Mouse (Mus musculus) intestine, embryonic 15.5 days (tissue): Measurements from ENCODE around the gene Fam102a. TPM values are rescaled to one million over a fixed set of nuclear protein-coding genes. Genes with fewer than 3 reads are reported as not detected.

Source experiments
- ATAC-seq: fragments of 200-750 bp; cut with Nextera tagmentation; 2 replicates; pipeline ENCODE4 v1.8.0; 2017; ENCODE audit warnings: moderate TSS enrichment, moderate library complexity
- H3K27ac ChIP-seq: fragments of 300-500 bp; sonication (generic); 2 replicates; pipeline ENCODE4 v1.5.1; 2015; ENCODE audit warnings: mild to moderate bottlenecking, inconsistent platforms
- H3K27me3 ChIP-seq: fragments of 300-500 bp; sonication (generic); replicated peaks from 2 replicates; pipeline ENCODE4 v1.6.1; 2015; ENCODE audit warnings: inconsistent platforms
- H3K36me3 ChIP-seq: fragments of 300-500 bp; sonication (generic); 2 replicates; pipeline ENCODE4 v1.6.1; 2015; ENCODE audit warnings: inconsistent platforms
- H3K4me1 ChIP-seq: fragments of 300-500 bp; sonication (generic); replicated peaks from 2 replicates; pipeline ENCODE4 v1.6.1; 2015; ENCODE audit warnings: inconsistent platforms
- H3K4me2 ChIP-seq: fragments of 300-500 bp; sonication (generic); replicated peaks from 2 replicates; pipeline ENCODE4 v1.6.1; 2015; ENCODE audit warnings: mild to moderate bottlenecking, inconsistent platforms
- H3K4me3 ChIP-seq: fragments of 300-500 bp; sonication (generic); replicated peaks from 2 replicates; pipeline ENCODE4 v1.5.1; 2015; ENCODE audit warnings: inconsistent platforms
- H3K9ac ChIP-seq: fragments of 300-500 bp; sonication (generic); 2 replicates; pipeline ENCODE4 v1.6.1; 2015; ENCODE audit warnings: inconsistent platforms
- H3K9me3 ChIP-seq: fragments of 300-500 bp; sonication (generic); 2 replicates; pipeline ENCODE4 v1.6.1; 2016; ENCODE audit warnings: inconsistent platforms
- WGBS: fragments of 180-500 bp; shearing (Covaris S2); methylation state at CpG from one replicate; pipeline ENCODE4 v1.1.7; 2015; 5-methylcytosine and 5-hydroxymethylcytosine counted together
- polyA plus RNA-seq: library from polyadenylated mRNA; unstranded; fragments of >200 nt; fragmentation: Nextera tagmentation; extraction: Ambion mirVana; gene quantifications from 2 replicates; pipeline ENCODE4 v1.2.1, GENCODE M21; 2015

Fam102a gene
- polyA plus RNA-seq, 1 experiment from 2014 or later: 9.7 TPM

GRCm38 (mm10) chr2:32589213-32589795, 54.2 kb downstream of the Fam102a start:
- no peak overlapping the region; the same call in 1 of the 2 replicates for H3K4me2 ChIP-seq
- no peaks in the 10 kb centered on the region for H3K9me3 ChIP-seq

GRCm38 (mm10) chr2:32590224-32590623, 55.1 kb downstream of the Fam102a start:
- no peaks in the 10 kb centered on the region for H3K27me3 ChIP-seq
- H3K27ac ChIP-seq: no peak overlapping the region
- no peak overlapping the region for H3K4me2 ChIP-seq
- no peaks in the 10 kb centered on the region for H3K9me3 ChIP-seq
- H3K36me3 ChIP-seq: no peaks in the 10 kb centered on the region
- H3K4me3 ChIP-seq: no peak overlapping the region
- no peak overlapping the region for H3K9ac ChIP-seq
- H3K4me1 ChIP-seq: peaks cover 14% of the 10 kb centered on the region; the same call in 1 of the 2 replicates
- 78% methylated on average over 10 of the region's 10 CpGs for WGBS
- no peak for ATAC-seq

More at GRCm38 (mm10) chr2:32589213-32589795, 54.2 kb downstream of the Fam102a start:
- Histone ChIP-seq H3K9ac (no peak overlapping the region), H3K27me3 (no peaks in the 10 kb centered on the region), H3K4me3 (no peak overlapping the region), H3K36me3 (no peaks in the 10 kb centered on the region), H3K27ac (no peak overlapping the region), H3K4me1 (peaks cover 14% of the 10 kb centered on the region; the same call in 1 of the 2 replicates)
- 68% methylated on average over 11 of the region's 11 CpGs for WGBS
- ATAC-seq: no peak

GRCm38 (mm10) chr2:32591249-32591648, 56.1 kb downstream of the Fam102a start:
- ATAC-seq: no peak
- Histone ChIP-seq H3K27ac (no peak overlapping the region), H3K4me1 (peaks cover 14% of the 10 kb centered on the region; the same call in 1 of the 2 replicates), H3K9ac (no peak overlapping the region), H3K4me3 (no peak overlapping the region), H3K36me3 (no peaks in the 10 kb centered on the region), H3K27me3 (no peaks in the 10 kb centered on the region), H3K4me2 (no peak overlapping the region), H3K9me3 (no peaks in the 10 kb centered on the region)
- WGBS: 75% methylated on average over 6 of the region's 6 CpGs

DNA sequence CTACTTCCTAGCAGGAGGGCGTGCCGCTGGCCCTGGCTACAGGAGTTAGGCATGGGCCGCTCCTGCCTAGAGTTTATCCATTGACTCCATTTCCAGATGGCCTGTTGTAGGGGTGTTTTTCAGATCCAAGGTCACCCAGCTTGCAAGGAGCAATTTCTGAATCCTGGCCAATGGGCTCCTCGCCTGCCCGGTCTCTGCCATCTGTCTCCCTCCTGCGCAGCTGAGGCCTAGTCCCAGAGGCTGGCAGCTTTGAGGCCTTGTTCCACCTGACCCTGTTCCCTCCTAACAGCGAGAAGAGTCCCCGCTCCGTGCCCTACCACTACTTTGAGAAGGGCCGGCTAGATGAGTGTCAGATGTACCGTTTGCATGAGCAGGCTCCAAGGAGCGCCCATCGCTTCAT, 61.6 kb downstream of the Fam102a start:
- no peak overlapping the region for H3K4me3 ChIP-seq
- H3K36me3 ChIP-seq: no peaks in the 10 kb centered on the region
- H3K27ac ChIP-seq: no peak overlapping the region
- H3K27me3 ChIP-seq: no peaks in the 10 kb centered on the region
- no peaks in the 10 kb centered on the region for H3K9me3 ChIP-seq
- H3K4me2 ChIP-seq: no peak overlapping the region
- WGBS: 89% methylated on average over 13 of the region's 13 CpGs
- H3K4me1 ChIP-seq: peaks cover 8% of the 10 kb centered on the region
- no peak overlapping the region for H3K9ac ChIP-seq
- no peak for ATAC-seq

DNA sequence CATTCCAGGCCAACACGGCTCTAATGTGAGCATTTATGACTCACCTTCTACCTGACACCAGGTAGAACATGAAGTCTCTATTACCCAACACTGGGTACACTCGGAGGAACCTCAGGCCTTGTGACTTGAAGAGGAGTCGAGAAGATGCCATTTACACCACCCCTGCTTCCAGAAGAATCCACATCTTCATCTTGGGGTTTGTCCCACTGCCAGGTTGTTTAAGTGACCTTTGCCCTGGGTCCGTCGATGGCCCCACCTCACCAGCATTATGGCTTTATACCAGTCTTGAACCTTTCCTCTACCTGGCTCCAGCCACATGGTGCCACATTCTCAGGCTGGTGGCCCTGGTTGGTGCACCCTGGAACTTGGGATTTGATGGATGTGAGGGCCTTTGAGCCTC, 62.1 kb downstream of the Fam102a start:
- Histone ChIP-seq H3K27me3 (no peaks in the 10 kb centered on the region), H3K4me3 (no peak overlapping the region), H3K4me2 (no peak overlapping the region), H3K4me1 (peaks cover 8% of the 10 kb centered on the region), H3K27ac (no peak overlapping the region), H3K36me3 (no peaks in the 10 kb centered on the region), H3K9ac (no peak overlapping the region), H3K9me3 (no peaks in the 10 kb centered on the region)
- ATAC-seq: no peak
- WGBS: 80% methylated on average over 5 of the region's 5 CpGs

DNA sequence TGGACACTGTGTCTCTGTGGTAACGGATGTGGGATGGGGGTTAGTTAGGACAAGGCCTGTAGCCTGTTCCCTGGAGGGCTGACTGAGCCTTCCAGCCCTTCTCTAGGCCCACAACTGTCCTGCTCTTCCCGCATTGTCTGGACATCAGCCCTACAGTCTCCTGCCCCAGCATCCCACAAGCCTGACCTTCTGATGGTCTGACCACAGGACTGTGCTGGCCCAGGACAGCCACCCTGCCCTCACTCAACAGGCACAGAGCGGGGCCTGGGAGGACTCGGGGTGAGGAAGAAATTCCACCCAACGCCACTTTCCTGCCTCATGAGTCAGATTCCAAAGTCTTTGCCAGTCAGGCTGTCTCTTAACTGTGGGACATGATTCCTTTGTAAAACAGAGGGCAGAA, 62.6 kb downstream of the Fam102a start:
- 80% methylated on average over 5 of the region's 5 CpGs for WGBS

DNA sequence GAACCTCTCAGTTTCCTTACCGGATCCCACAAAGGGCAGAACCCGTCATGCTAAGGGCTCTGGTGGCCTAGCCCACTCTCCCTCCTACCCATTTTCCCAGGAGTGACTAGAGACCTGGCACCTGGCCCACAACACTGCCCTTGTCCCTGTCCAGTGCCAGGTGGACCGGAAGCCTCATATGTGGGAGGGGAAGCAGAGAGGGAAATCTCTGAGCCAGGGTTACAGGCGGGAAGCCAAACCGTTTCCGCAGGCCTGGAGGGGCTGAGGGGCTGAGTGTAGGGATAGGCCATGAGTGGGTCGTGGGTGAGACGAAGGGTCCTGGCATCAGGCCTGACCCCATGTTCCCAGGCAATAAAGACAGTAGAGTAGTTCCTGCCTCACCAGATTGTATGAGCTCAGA, 63.4 kb downstream of the Fam102a start:
- no peaks in the 10 kb centered on the region for H3K9me3 ChIP-seq

More for the DNA sequence above, 62.6 kb downstream of the Fam102a start:
- H3K9ac ChIP-seq: no peak overlapping the region
- no peak overlapping the region for H3K27ac ChIP-seq
- H3K4me3 ChIP-seq: no peak overlapping the region
- H3K9me3 ChIP-seq: no peaks in the 10 kb centered on the region
- H3K36me3 ChIP-seq: no peaks in the 10 kb centered on the region
- ATAC-seq: no peak
- peaks cover 10% of the 10 kb centered on the region for H3K4me1 ChIP-seq
- H3K27me3 ChIP-seq: no peaks in the 10 kb centered on the region
- H3K4me2 ChIP-seq: no peak overlapping the region

GRCm38 (mm10) chr2:32599409-32599808, 64.3 kb downstream of the Fam102a start, which contains the start of gene St6galnac6:
Gene St6galnac6 (plus strand): TSS chr2:32599709.
- Histone ChIP-seq H3K27me3 (no peaks in the 10 kb centered on the region), H3K27ac (no peak within 1 kb of the TSS), H3K9me3 (no peaks in the 10 kb centered on the region), H3K4me3 (no peak within 1 kb of the TSS), H3K4me2 (no peak within 1 kb of the TSS), H3K9ac (no peak within 1 kb of the TSS), H3K4me1 (peaks cover 10% of the 10 kb centered on the region), H3K36me3 (no peaks in the 10 kb centered on the region)
- ATAC-seq: no peak
- 93% methylated on average over 3 of the region's 3 CpGs for whole genome bisulfite sequencing

More for the DNA sequence above, 63.4 kb downstream of the Fam102a start:
- Histone ChIP-seq H3K4me1 (peaks cover 10% of the 10 kb centered on the region), H3K9ac (no peak overlapping the region), H3K27ac (no peak overlapping the region), H3K36me3 (no peaks in the 10 kb centered on the region), H3K4me2 (no peak overlapping the region), H3K4me3 (no peak overlapping the region), H3K27me3 (no peaks in the 10 kb centered on the region)
- WGBS: 86% methylated on average over 8 of the region's 8 CpGs
- ATAC-seq: no peak

DNA sequence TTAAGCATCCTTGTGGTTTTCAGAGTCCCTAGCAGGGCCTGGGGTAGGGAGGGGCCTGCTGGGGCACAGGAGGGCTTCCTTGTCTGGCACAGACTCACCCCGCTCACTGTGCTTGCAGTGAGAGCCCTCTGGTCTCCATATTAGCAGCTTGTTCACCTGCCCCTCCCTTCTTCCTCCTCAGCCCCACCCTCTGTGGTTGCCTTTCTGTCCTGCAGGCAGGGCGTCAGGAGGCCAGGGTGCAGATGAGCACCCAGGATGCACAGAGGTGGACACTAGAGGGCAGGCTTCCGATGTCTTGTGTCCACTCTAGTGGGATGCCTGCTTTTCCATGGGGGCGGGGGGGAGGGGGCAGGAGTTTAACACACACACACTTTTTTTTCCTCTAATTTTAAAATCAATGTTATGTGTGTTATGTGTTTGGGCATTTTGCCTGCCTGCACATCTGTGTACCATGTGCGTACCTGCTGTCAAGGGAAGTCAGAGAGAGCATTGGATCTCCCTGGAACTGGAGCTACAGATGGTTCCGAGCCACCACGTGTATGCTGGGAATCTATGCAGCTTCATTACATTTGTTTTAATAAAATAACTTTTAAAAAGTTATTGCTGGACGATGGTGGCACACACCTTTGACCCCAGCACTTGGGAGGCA, 66.4 kb downstream of the Fam102a start:
- Histone ChIP-seq H3K27me3 (no peaks in the 10 kb centered on the region), H3K4me3 (no peak overlapping the region), H3K9ac (no peak overlapping the region), H3K27ac (no peak overlapping the region), H3K4me2 (no peak overlapping the region), H3K9me3 (no peaks in the 10 kb centered on the region), H3K4me1 (peaks cover 10% of the 10 kb centered on the region), H3K36me3 (no peaks in the 10 kb centered on the region)
- 39% methylated on average over 8 of the region's 8 CpGs for WGBS
- peak; percentile 57 for ATAC-seq

DNA sequence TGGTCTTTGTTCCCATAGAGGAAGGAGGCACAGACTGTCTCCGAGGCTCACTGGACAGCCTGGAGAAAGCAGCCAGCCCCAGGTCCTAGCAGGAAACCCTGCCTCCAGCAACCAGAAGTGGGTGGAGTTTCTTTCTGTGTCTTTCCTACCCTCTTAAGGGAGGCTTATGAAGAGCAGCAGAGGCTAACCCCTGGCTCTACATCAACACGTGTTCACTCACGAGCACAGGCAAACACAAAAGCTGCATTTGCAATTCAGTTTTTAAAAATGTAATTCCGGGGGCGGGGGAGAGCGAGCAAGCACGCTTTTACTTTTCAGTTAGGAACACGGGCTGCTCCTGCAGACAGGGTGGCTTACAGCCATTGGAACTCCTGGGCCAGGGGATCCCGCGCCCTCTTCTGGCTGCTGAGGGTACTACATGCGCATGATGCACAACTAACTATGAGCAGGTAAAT, 67.5 kb downstream of the Fam102a start:
- peak overlapping the region; percentile 60 for H3K4me2 ChIP-seq
- H3K4me1 ChIP-seq: peaks cover 11% of the 10 kb centered on the region
- ATAC-seq: peak; percentile 65
- H3K9ac ChIP-seq: peak overlapping the region; percentile 15; the same call in 1 of the 2 replicates
- H3K4me3 ChIP-seq: peak overlapping the region; percentile 31
- no peaks in the 10 kb centered on the region for H3K36me3 ChIP-seq
- H3K27ac ChIP-seq: peak overlapping the region; percentile 49; the same call in 1 of the 2 replicates
- H3K9me3 ChIP-seq: no peaks in the 10 kb centered on the region
- WGBS: 2% methylated on average over 11 of the region's 11 CpGs
- H3K27me3 ChIP-seq: no peaks in the 10 kb centered on the region

- Histone ChIP-seq H3K9me3 (no peaks in the 10 kb centered on the region), H3K4me2 (no peak overlapping the region), H3K4me3 (no peak overlapping the region), H3K36me3 (no peaks in the 10 kb centered on the region), H3K9ac (no peak overlapping the region), H3K4me1 (peaks cover 29% of the 10 kb centered on the region), H3K27ac (no peak overlapping the region), H3K27me3 (no peaks in the 10 kb centered on the region)
- no peak for ATAC-seq
- 47% methylated on average over 10 of the region's 10 CpGs for WGBS
Measured at GRCm38 (mm10) chr2:32604631-32605030, 69.5 kb downstream of the Fam102a start.

GRCm38 (mm10) chr2:32606161-32607142, 71.3 kb downstream of the Fam102a start:
- H3K9ac ChIP-seq: peak overlapping the region; percentile 61
- H3K9me3 ChIP-seq: no peaks in the 10 kb centered on the region
- H3K4me1 ChIP-seq: peaks cover 29% of the 10 kb centered on the region
- H3K4me2 ChIP-seq: peak overlapping the region; percentile 87
- H3K4me3 ChIP-seq: peak overlapping the region; percentile 76
- H3K27ac ChIP-seq: peak overlapping the region; percentile 56
- WGBS: 11% methylated on average over 53 of the region's 55 CpGs
- H3K36me3 ChIP-seq: no peaks in the 10 kb centered on the region
- peak; percentile 75 for ATAC-seq
- H3K27me3 ChIP-seq: no peaks in the 10 kb centered on the region
